Mouse (Mus musculus): ENCODE measurements around the gene Sema5a. TPM values are rescaled to one million over a fixed set of nuclear protein-coding genes. Genes with fewer than 3 reads are reported as not detected.
A peak's percentile ranks its signal among the peaks of the same experiment; 100 is the strongest.

The Sema5a gene
- polyA plus RNA-seq, 1 experiment from 2014 or later = 3.5 TPM

DNA sequence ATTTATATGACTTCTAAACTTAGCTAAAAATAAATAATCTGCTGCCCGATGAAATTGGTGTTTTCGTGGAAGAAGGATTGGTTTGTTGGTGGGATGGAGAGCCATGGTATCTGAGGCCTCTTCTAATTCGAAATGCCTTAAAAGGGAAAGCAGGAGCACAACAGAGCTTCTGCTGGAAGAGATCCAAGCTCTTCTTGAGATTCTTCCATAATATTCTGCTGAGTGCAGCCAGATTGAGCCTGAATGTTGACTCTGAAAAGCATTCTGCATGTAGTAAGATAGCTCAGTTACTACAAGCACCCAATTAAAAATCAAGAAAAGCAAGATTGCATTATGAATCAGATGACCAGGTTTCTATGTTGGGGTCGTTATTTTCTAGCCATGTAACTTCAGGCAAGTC is 36.8 kb downstream of the Sema5a start:
- H3K4me2 ChIP-seq = no peak overlapping the region
- H3K27ac ChIP-seq (ENCODE audit: low read depth, low read length) = no peak overlapping the region
- no peak for ATAC-seq (ENCODE audit: low FRiP score)
- WGBS = 90% methylated on average over 4 of the region's 4 CpGs
- H3K36me3 ChIP-seq (ENCODE audit: control insufficient read depth, insufficient read depth, low read length) = no peaks in the 10 kb centered on the region
- no peak overlapping the region for H3K9ac ChIP-seq (ENCODE audit: low read length)
- H3K9me3 ChIP-seq (ENCODE audit: control insufficient read depth, low read length) = no peaks in the 10 kb centered on the region
- H3K4me3 ChIP-seq (ENCODE audit: low read depth, low read length) = no peak overlapping the region
- no peaks in the 10 kb centered on the region for H3K27me3 ChIP-seq (ENCODE audit: control insufficient read depth, insufficient read depth, low read length)
- no peak for DNase-seq (ENCODE audit: low spot score, missing footprints)
- H3K4me1 ChIP-seq (ENCODE audit: control insufficient read depth, insufficient read depth, low read length) = no peaks in the 10 kb centered on the region; the same call in 1 of the 2 replicates

DNA sequence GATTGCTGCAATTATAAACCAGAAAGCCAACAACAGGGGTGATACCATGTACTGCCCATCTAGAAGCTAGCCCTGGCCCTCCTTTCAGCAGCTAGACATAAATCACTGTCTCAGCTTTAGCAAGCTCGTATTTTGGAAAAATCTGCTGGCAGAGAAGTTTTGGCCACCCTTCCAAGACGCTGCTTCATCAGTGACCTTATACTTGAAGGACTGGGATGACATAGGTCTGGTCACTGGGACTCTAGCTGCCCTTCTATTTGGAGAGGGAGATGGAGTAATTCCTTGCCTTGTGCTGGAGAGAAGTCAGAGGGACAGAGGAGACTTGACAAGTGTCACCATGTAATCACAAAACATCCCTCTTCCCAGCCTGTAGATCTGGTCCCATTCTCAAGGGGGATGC is 40.1 kb downstream of the Sema5a start:
- H3K9ac ChIP-seq (ENCODE audit: low read length) = no peak overlapping the region
- DNase-seq (ENCODE audit: low spot score, missing footprints) (no peak), ATAC-seq (ENCODE audit: low FRiP score) (no peak)
- H3K9me3 ChIP-seq (ENCODE audit: control insufficient read depth, low read length) = no peaks in the 10 kb centered on the region
- WGBS = 89% methylated on average over 2 of the region's 2 CpGs
- no peaks in the 10 kb centered on the region for H3K27me3 ChIP-seq (ENCODE audit: control insufficient read depth, insufficient read depth, low read length)
- no peak overlapping the region for H3K4me3 ChIP-seq (ENCODE audit: low read depth, low read length)
- H3K27ac ChIP-seq (ENCODE audit: low read depth, low read length) = no peak overlapping the region
- H3K4me1 ChIP-seq (ENCODE audit: control insufficient read depth, insufficient read depth, low read length) = no peaks in the 10 kb centered on the region
- H3K4me2 ChIP-seq = no peak overlapping the region
- H3K36me3 ChIP-seq (ENCODE audit: control insufficient read depth, insufficient read depth, low read length) = no peaks in the 10 kb centered on the region

DNA sequence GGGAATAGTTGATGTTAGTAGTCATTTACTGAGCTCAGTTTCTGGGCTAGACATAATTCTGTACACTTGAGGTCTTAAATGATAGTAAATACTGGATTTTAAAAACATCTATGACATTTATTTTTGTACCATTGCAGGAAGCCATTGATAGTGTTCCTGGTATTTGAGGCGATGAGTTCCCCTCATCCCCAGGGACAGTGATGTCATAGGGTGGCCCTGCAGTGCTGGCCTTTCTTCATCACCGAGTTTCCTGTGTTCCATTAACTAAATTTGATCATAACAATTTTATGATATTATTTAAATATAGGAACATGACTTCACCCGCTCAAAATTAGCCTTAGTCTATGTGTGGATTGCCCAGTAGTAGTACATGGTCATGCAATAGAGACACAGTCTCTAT is 41.7 kb downstream of the Sema5a start:
- no peak overlapping the region for H3K27ac ChIP-seq (ENCODE audit: low read depth, low read length)
- H3K27me3 ChIP-seq (ENCODE audit: control insufficient read depth, insufficient read depth, low read length) = no peaks in the 10 kb centered on the region
- no peaks in the 10 kb centered on the region for H3K4me1 ChIP-seq (ENCODE audit: control insufficient read depth, insufficient read depth, low read length)
- H3K36me3 ChIP-seq (ENCODE audit: control insufficient read depth, insufficient read depth, low read length) = no peaks in the 10 kb centered on the region
- ATAC-seq (ENCODE audit: low FRiP score) (no peak), DNase-seq (ENCODE audit: low spot score, missing footprints) (peak; percentile 37)
- 82% methylated on average over 3 of the region's 3 CpGs for WGBS
- no peak overlapping the region for H3K9ac ChIP-seq (ENCODE audit: low read length)
- H3K4me2 ChIP-seq = no peak overlapping the region
- no peaks in the 10 kb centered on the region for H3K9me3 ChIP-seq (ENCODE audit: control insufficient read depth, low read length)
- H3K4me3 ChIP-seq (ENCODE audit: low read depth, low read length) = no peak overlapping the region

DNA sequence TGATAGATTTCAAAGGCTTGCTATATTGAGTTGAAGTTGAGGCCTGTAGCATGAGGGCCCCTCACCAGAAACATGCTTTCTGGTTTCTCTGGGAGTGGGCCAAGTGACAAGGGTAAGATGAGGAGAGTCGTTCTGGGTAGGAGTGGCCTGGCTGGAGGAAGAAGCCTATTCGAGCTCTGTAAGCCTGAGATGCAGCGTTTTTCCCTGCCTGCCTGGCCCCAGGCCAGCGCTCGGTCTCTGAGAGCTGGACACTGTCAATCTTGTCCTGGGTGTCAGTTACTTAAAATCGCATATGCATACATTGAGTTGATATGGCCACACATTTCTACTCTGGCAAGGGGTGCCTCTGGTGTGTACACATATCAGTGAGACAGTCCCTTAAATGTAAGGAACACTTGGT is 43.9 kb downstream of the Sema5a start:
- 54% methylated on average over 6 of the region's 6 CpGs for WGBS
- H3K36me3 ChIP-seq (ENCODE audit: control insufficient read depth, insufficient read depth, low read length) = no peaks in the 10 kb centered on the region
- no peak for DNase-seq (ENCODE audit: low spot score, missing footprints)

DNA sequence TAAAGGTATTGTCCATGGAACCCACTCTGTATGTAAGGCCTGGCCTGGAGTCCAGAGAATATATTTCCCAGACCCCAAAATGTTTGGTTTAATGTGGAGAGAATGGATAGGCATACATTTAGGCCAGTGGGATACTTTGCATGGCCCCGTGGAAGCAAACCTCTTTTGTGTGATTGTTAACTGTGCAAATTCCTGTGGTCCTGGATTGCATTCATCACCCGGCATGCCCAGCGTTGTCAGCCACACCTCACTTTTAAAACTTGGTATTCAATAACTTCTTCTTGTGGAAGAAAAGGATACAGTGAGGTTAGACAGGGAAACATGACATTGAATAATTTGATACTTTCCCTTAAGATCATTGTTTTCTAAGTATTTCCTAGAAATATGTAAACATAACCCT is 46.4 kb downstream of the Sema5a start:
- 74% methylated on average over 3 of the region's 3 CpGs for WGBS

More for the DNA sequence above, 43.9 kb downstream of the Sema5a start:
- no peaks in the 10 kb centered on the region for H3K9me3 ChIP-seq (ENCODE audit: control insufficient read depth, low read length)
- H3K4me1 ChIP-seq (ENCODE audit: control insufficient read depth, insufficient read depth, low read length) = no peaks in the 10 kb centered on the region
- H3K4me2 ChIP-seq = no peak overlapping the region
- no peaks in the 10 kb centered on the region for H3K27me3 ChIP-seq (ENCODE audit: control insufficient read depth, insufficient read depth, low read length)
- ATAC-seq (ENCODE audit: low FRiP score) = no peak
- H3K27ac ChIP-seq (ENCODE audit: low read depth, low read length) = no peak overlapping the region
- H3K4me3 ChIP-seq (ENCODE audit: low read depth, low read length) = no peak overlapping the region
- no peak overlapping the region for H3K9ac ChIP-seq (ENCODE audit: low read length)

DNA sequence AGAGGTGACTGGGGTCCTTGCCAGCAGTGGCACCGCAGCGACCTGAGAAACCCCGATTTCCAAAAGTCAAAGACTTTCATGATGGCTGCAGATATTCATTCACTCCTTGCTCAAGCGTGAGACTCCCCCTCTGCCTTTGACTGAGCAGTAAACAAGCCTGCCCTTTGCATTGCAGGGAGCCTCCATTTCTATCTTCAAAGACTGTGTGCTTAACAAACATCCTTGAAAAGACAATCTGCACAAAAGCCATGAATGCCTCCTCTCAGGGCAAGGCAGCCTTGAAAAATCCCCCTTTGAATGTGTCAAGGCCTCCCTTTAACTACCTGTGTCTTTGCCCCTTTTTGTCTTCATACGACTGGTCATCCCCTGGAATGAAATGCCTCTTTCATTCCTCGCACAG is 51.9 kb downstream of the Sema5a start:
- Histone ChIP-seq H3K4me2 (no peak overlapping the region), H3K9me3 (ENCODE audit: control insufficient read depth, low read length) (no peaks in the 10 kb centered on the region), H3K4me1 (ENCODE audit: control insufficient read depth, insufficient read depth, low read length) (no peaks in the 10 kb centered on the region), H3K4me3 (ENCODE audit: low read depth, low read length) (no peak overlapping the region), H3K27me3 (ENCODE audit: control insufficient read depth, insufficient read depth, low read length) (no peaks in the 10 kb centered on the region), H3K9ac (ENCODE audit: low read length) (no peak overlapping the region), H3K27ac (ENCODE audit: low read depth, low read length) (no peak overlapping the region), H3K36me3 (ENCODE audit: control insufficient read depth, insufficient read depth, low read length) (no peaks in the 10 kb centered on the region)
- 39% methylated on average over 6 of the region's 6 CpGs for WGBS
- DNase-seq (ENCODE audit: low spot score, missing footprints) (peak; percentile 70), ATAC-seq (ENCODE audit: low FRiP score) (no peak)

More for the DNA sequence above, 46.4 kb downstream of the Sema5a start:
- H3K27me3 ChIP-seq (ENCODE audit: control insufficient read depth, insufficient read depth, low read length) = no peaks in the 10 kb centered on the region
- no peak overlapping the region for H3K27ac ChIP-seq (ENCODE audit: low read depth, low read length)
- no peaks in the 10 kb centered on the region for H3K36me3 ChIP-seq (ENCODE audit: control insufficient read depth, insufficient read depth, low read length)
- H3K4me1 ChIP-seq (ENCODE audit: control insufficient read depth, insufficient read depth, low read length) = no peaks in the 10 kb centered on the region
- no peak for DNase-seq (ENCODE audit: low spot score, missing footprints)
- H3K4me2 ChIP-seq = no peak overlapping the region
- no peak overlapping the region for H3K4me3 ChIP-seq (ENCODE audit: low read depth, low read length)
- ATAC-seq (ENCODE audit: low FRiP score) = no peak
- H3K9me3 ChIP-seq (ENCODE audit: control insufficient read depth, low read length) = no peaks in the 10 kb centered on the region
- H3K9ac ChIP-seq (ENCODE audit: low read length) = no peak overlapping the region

DNA sequence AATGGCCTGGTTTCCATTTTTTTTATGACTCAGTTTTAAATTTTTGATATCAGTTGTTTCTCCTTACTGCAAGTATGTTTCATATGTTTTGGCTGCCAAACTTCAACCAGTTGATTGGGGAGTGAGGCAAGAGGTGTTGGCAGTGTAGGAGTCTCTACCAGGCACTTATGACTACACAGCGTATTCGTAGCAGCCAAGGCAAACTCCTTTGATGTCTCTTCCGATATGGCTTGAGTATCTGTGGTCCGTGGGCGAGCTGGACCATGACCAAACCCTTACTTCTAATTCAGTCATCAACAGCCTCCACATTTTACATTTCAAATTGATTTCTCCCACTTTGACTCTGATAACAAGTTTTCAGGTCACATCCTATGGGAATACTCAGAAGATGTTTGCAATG is 52.7 kb downstream of the Sema5a start:
- DNase-seq (ENCODE audit: low spot score, missing footprints) = peak; percentile 14
- no peaks in the 10 kb centered on the region for H3K4me1 ChIP-seq (ENCODE audit: control insufficient read depth, insufficient read depth, low read length)

DNA sequence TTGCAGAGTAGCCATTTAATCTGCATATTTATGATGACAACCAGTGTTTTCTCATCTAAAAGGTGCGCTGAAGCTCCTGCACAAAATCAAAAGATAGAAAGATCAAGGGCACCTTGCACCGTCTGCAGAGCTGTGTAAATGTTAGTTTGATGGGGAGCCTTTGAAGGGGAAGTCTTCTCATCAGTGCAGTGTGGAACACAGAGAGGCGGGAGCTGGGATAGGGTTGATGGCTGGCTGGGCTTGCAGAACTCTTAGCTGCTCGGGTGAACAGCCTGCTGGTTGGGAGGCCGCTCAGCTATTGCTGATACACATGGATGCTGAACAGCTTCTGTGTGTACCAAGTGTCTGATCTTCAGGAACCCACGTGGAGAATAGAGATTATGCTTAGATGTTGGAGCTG is 53.9 kb downstream of the Sema5a start:
- no peaks in the 10 kb centered on the region for H3K36me3 ChIP-seq (ENCODE audit: control insufficient read depth, insufficient read depth, low read length)
- 69% methylated on average over 6 of the region's 6 CpGs for WGBS

More for the DNA sequence above, 52.7 kb downstream of the Sema5a start:
- H3K27ac ChIP-seq (ENCODE audit: low read depth, low read length) = no peak overlapping the region
- no peaks in the 10 kb centered on the region for H3K9me3 ChIP-seq (ENCODE audit: control insufficient read depth, low read length)
- 95% methylated on average over 5 of the region's 5 CpGs for WGBS
- H3K27me3 ChIP-seq (ENCODE audit: control insufficient read depth, insufficient read depth, low read length) = no peaks in the 10 kb centered on the region
- H3K4me2 ChIP-seq = no peak overlapping the region
- H3K4me3 ChIP-seq (ENCODE audit: low read depth, low read length) = no peak overlapping the region
- no peak for ATAC-seq (ENCODE audit: low FRiP score)
- H3K9ac ChIP-seq (ENCODE audit: low read length) = no peak overlapping the region
- H3K36me3 ChIP-seq (ENCODE audit: control insufficient read depth, insufficient read depth, low read length) = no peaks in the 10 kb centered on the region

DNA sequence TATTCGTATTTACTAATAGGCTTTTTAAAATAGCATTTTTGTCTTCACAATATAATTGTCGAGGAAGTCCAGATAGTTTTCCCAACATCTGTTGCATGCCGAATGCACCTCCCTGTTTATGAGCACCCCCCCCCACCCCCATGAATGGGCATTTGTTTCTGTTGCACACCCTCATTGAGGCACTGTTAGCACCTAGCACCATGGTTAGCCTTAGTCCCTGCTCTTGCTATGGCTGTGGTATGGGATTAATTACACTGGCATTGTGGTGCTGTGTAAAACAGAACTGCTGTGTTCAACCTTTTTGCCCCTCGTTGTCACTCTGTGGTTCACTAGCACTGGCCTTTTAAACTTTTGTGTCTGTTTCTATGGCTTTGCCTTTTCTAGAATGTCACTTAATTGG is 56.4 kb downstream of the Sema5a start:
- Histone ChIP-seq H3K9me3 (ENCODE audit: control insufficient read depth, low read length) (no peaks in the 10 kb centered on the region), H3K27me3 (ENCODE audit: control insufficient read depth, insufficient read depth, low read length) (no peaks in the 10 kb centered on the region), H3K9ac (ENCODE audit: low read length) (no peak overlapping the region), H3K27ac (ENCODE audit: low read depth, low read length) (no peak overlapping the region), H3K4me1 (ENCODE audit: control insufficient read depth, insufficient read depth, low read length) (no peaks in the 10 kb centered on the region), H3K4me3 (ENCODE audit: low read depth, low read length) (no peak overlapping the region), H3K4me2 (no peak overlapping the region), H3K36me3 (ENCODE audit: control insufficient read depth, insufficient read depth, low read length) (no peaks in the 10 kb centered on the region)
- no peak for DNase-seq (ENCODE audit: low spot score, missing footprints)
- 86% methylated on average over 4 of the region's 4 CpGs for WGBS
- no peak for ATAC-seq (ENCODE audit: low FRiP score)

More for the DNA sequence above, 53.9 kb downstream of the Sema5a start:
- Histone ChIP-seq H3K9ac (ENCODE audit: low read length) (no peak overlapping the region), H3K4me1 (ENCODE audit: control insufficient read depth, insufficient read depth, low read length) (no peaks in the 10 kb centered on the region), H3K27me3 (ENCODE audit: control insufficient read depth, insufficient read depth, low read length) (no peaks in the 10 kb centered on the region), H3K27ac (ENCODE audit: low read depth, low read length) (no peak overlapping the region), H3K4me3 (ENCODE audit: low read depth, low read length) (no peak overlapping the region), H3K9me3 (ENCODE audit: control insufficient read depth, low read length) (no peaks in the 10 kb centered on the region), H3K4me2 (no peak overlapping the region)
- no peak for DNase-seq (ENCODE audit: low spot score, missing footprints)
- ATAC-seq (ENCODE audit: low FRiP score) = no peak
